In genomic region chr4:54636986-54637641, GRCm38 (mm10) we compare ENCODE assay signal across 18 mouse cellular contexts.
DNase-seq lines count a peak whose midpoint lies in the region; ATAC-seq and TF ChIP-seq lines count a peak whose summit lies in the region.
"Had no signal": no experiment of that assay in that cellular context is flagged by ENCODE, and none has a peak within 500 bp of the region (broad histone marks: within the 10 kb centered on the region; RNA-seq: fewer than 3 reads in every experiment).

No protein-coding gene starts in this region.

- no peaks in the 10 kb centered on the region for H3K9me3 ChIP-seq in hindbrain, embryonic 10.5 days
- no peaks in the 10 kb centered on the region for H3K9me3 ChIP-seq in hindbrain, embryonic 11.5 days (ENCODE audit: control insufficient read depth, low read length)
- H3K9me3 ChIP-seq in hindbrain, postnatal 0 days (ENCODE audit: low read length), result no peaks in the 10 kb centered on the region
- H3K9me3 ChIP-seq: embryonic facial prominence, embryonic 10.5 days; liver, embryonic 12.5 days had no signal

- intact Hi-C loops in left cerebral cortex, adult 2 months (cut with DNase I), result no loop called here

- no peaks in the 10 kb centered on the region for H3K27me3 ChIP-seq in hindbrain, embryonic 10.5 days (ENCODE audit: insufficient read depth, poor library complexity, severe bottlenecking)
- no peaks in the 10 kb centered on the region for H3K27me3 ChIP-seq in hindbrain, embryonic 11.5 days (ENCODE audit: control insufficient read depth, insufficient read depth, low read length)
- no peaks in the 10 kb centered on the region for H3K27me3 ChIP-seq in hindbrain, postnatal 0 days (ENCODE audit: insufficient read depth, low read length)
- H3K27me3 ChIP-seq: liver, embryonic 12.5 days; megakaryocyte, embryonic 14.5 days had no signal

- no peak for TF ChIP-seq CTCF in hindbrain, postnatal 0 days (IDR thresholded peaks at IDR 0.05; ENCODE audit: low read depth)
- TF ChIP-seq CTCF in left cerebral cortex, adult 2 months (IDR thresholded peaks at IDR 0.05), result no peak

- no peak overlapping the region for H3K9ac ChIP-seq in hindbrain, embryonic 11.5 days (ENCODE audit: low read depth, low read length)
- H3K9ac ChIP-seq in hindbrain, postnatal 0 days (replicated peaks; ENCODE audit: low read length), result no peak overlapping the region
- H3K9ac ChIP-seq: liver, embryonic 12.5 days had no signal

- ATAC-seq in hindbrain, embryonic 11.5 days (ENCODE audit: low FRiP score), result no peak
- peak; percentile 93 for ATAC-seq in hindbrain, postnatal 0 days
- ATAC-seq: liver, embryonic 12.5 days; lung, postnatal 0 days had no signal

- H3K36me3 ChIP-seq in hindbrain, embryonic 10.5 days, result no peaks in the 10 kb centered on the region
- H3K36me3 ChIP-seq in hindbrain, embryonic 11.5 days (ENCODE audit: control insufficient read depth, insufficient read depth, low read length), result no peaks in the 10 kb centered on the region
- H3K36me3 ChIP-seq in hindbrain, postnatal 0 days (ENCODE audit: insufficient read depth, low read length), result no peaks in the 10 kb centered on the region
- H3K36me3 ChIP-seq: embryonic facial prominence, embryonic 10.5 days; liver, embryonic 12.5 days had no signal

- H3K4me1 ChIP-seq in hindbrain, embryonic 10.5 days (replicated peaks), result peaks cover 5% of the 10 kb centered on the region
- H3K4me1 ChIP-seq in hindbrain, embryonic 11.5 days (replicated peaks; ENCODE audit: control insufficient read depth, insufficient read depth, low read length), result no peaks in the 10 kb centered on the region
- H3K4me1 ChIP-seq in hindbrain, postnatal 0 days (ENCODE audit: insufficient read depth, low read length), result no peaks in the 10 kb centered on the region
- H3K4me1 ChIP-seq: liver, embryonic 12.5 days; megakaryocyte, embryonic 14.5 days had no signal

- no peak overlapping the region for H3K4me3 ChIP-seq in hindbrain, embryonic 10.5 days
- H3K4me3 ChIP-seq in hindbrain, embryonic 11.5 days (ENCODE audit: low read depth, low read length), result no peak overlapping the region
- no peak overlapping the region for H3K4me3 ChIP-seq in hindbrain, postnatal 0 days (ENCODE audit: low read length)
- no peak overlapping the region for H3K4me3 ChIP-seq in left cerebral cortex, adult 2 months
- H3K4me3 ChIP-seq: embryonic facial prominence, embryonic 10.5 days; erythroblast, embryonic 14.5 days; liver, embryonic 12.5 days; megakaryocyte, embryonic 14.5 days had no signal

- no peak for DNase-seq in hindbrain, embryonic 10.5 days (ENCODE audit: low spot score)
- no peak for DNase-seq in hindbrain, embryonic 11.5 days (ENCODE audit: low spot score)
- DNase-seq in 416B (ENCODE audit: low read depth) (peak; percentile 8), adipocyte (ENCODE audit: low spot score) (peak; percentile 25)
- DNase-seq in hindbrain, postnatal 0 days (ENCODE audit: low spot score), result peak; percentile 75
- no peak for DNase-seq in lung, adult 18-20 months
- no peak for DNase-seq in left cerebral cortex, adult 2 months (ENCODE audit: extremely low spot score in 1 of 2, low spot score in 2 of 2)
- no peak for DNase-seq in ovary, postnatal 36 days (ENCODE audit: low spot score)
- DNase-seq: adrenal gland, postnatal 25 days; cerebellum, postnatal 36 days; heart, adult 18-20 months; right cerebral cortex, adult 18-20 months had no signal

- peak overlapping the region; percentile 53; the same call in 1 of the 2 replicates for H3K27ac ChIP-seq in hindbrain, embryonic 10.5 days
- H3K27ac ChIP-seq in hindbrain, embryonic 11.5 days (ENCODE audit: low read depth, low read length), result no peak overlapping the region
- peak overlapping the region; percentile 36; the same call in 1 of the 2 replicates for H3K27ac ChIP-seq in hindbrain, postnatal 0 days
- H3K27ac ChIP-seq in left cerebral cortex, adult 2 months, result no peak overlapping the region
- H3K27ac ChIP-seq: embryonic facial prominence, embryonic 10.5 days; kidney, postnatal 0 days; liver, embryonic 12.5 days had no signal

- WGBS in hindbrain, embryonic 10.5 days, result 33% methylated on average over 3 of the region's 3 CpGs
- 15% methylated on average over 3 of the region's 3 CpGs for WGBS in hindbrain, embryonic 11.5 days
- 15% methylated on average over 3 of the region's 3 CpGs for WGBS in hindbrain, postnatal 0 days

- H3K4me2 ChIP-seq in hindbrain, embryonic 11.5 days (replicated peaks; ENCODE audit: low read depth, low read length), result no peak overlapping the region
- no peak overlapping the region for H3K4me2 ChIP-seq in hindbrain, postnatal 0 days (ENCODE audit: low read depth, low read length)
- H3K4me2 ChIP-seq: liver, embryonic 12.5 days had no signal

Comparison
In these comparisons a context has a peak if more than half of its experiments do, and no peak if none do; other contexts are left out.
1. DNase-seq: peak in 416B (single experiment), adipocyte (single experiment) and hindbrain, postnatal 0 days (single experiment); none in hindbrain, embryonic 10.5 days (single experiment), hindbrain, embryonic 11.5 days (single experiment), lung, adult 18-20 months (0 of 2), left cerebral cortex, adult 2 months (0 of 2) and ovary, postnatal 36 days (single experiment).
2. H3K27ac ChIP-seq: peak in hindbrain, embryonic 10.5 days (single experiment) and hindbrain, postnatal 0 days (single experiment); none in hindbrain, embryonic 11.5 days (single experiment) and left cerebral cortex, adult 2 months (single experiment).